Mouse (Mus musculus) heart, embryonic 12.5 days (tissue): ENCODE results near the gene Themis. TPM values are rescaled to one million over a fixed set of nuclear protein-coding genes. Genes with fewer than 3 reads are reported as not detected.

Experiments used
- ATAC-seq: fragments of 200-750 bp; cut with Nextera tagmentation; 2 replicates; pipeline ENCODE4 v1.8.0; 2017; ENCODE audit warnings: moderate TSS enrichment, moderate library complexity; ENCODE audit not compliant: insufficient number of reproducible peaks, low FRiP score
- H3K27ac ChIP-seq: fragments of 300-500 bp; sonication (generic); 2 replicates; pipeline ENCODE4 v1.5.1; 2016; ENCODE audit warnings: mild to moderate bottlenecking, moderate library complexity; ENCODE audit not compliant: poor library complexity, severe bottlenecking
- H3K27me3 ChIP-seq: fragments of 300-500 bp; sonication (generic); replicated peaks from 2 replicates; pipeline ENCODE4 v1.6.1; 2016; ENCODE audit warnings: mild to moderate bottlenecking, moderate library complexity
- H3K36me3 ChIP-seq: fragments of 300-500 bp; sonication (generic); 2 replicates; pipeline ENCODE4 v1.6.1; 2016; ENCODE audit warnings: mild to moderate bottlenecking, moderate library complexity
- H3K4me1 ChIP-seq: fragments of 300-500 bp; sonication (generic); replicated peaks from 2 replicates; pipeline ENCODE4 v1.6.1; 2016; ENCODE audit warnings: mild to moderate bottlenecking
- H3K4me2 ChIP-seq: fragments of 300-500 bp; sonication (generic); 2 replicates; pipeline ENCODE4 v1.6.1; 2016; ENCODE audit warnings: mild to moderate bottlenecking, moderate library complexity
- H3K4me3 ChIP-seq: fragments of 300-500 bp; sonication (generic); 2 replicates; pipeline ENCODE4 v1.5.1; 2016; ENCODE audit warnings: mild to moderate bottlenecking
- H3K9ac ChIP-seq: fragments of 300-500 bp; sonication (generic); 2 replicates; pipeline ENCODE4 v1.6.1; 2016; ENCODE audit warnings: mild to moderate bottlenecking, moderate library complexity
- H3K9me3 ChIP-seq: fragments of 300-500 bp; sonication (generic); replicated peaks from 2 replicates; pipeline ENCODE4 v1.6.1; 2016; ENCODE audit warnings: mild to moderate bottlenecking, moderate library complexity
- WGBS: fragments of 180-500 bp; shearing (Covaris S2); methylation state at CpG from one replicate; pipeline ENCODE4 v1.1.7; 2016; 5-methylcytosine and 5-hydroxymethylcytosine counted together
- polyA plus RNA-seq: library from polyadenylated mRNA; unstranded; fragments of >200 nt; fragmentation: Nextera tagmentation; extraction: Ambion mirVana; gene quantifications from 2 replicates; pipeline ENCODE4 v1.2.1, GENCODE M21; 2016

The Themis gene
- polyA plus RNA-seq, 1 experiment from 2014 or later, result not detected

DNA sequence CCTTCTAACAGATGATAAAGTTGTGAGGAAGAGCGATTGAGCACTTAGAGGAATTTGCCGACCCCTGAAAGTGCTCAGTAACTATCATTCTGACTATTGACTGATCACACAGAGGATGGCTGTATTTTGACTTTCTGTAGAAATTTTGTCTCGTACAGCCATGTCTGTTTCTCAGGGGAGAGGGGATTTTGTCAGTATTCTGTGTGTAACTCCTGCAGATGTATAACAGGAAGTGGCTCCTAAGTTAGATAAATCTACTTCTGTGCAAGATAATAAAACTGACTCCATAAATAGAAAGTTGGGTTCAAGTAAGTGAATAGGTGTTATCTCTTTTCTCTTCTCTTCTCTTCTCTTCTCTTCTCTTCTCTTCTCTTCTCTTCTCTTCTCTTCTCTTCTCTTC, 137.0 kb downstream of the Themis start:
- Histone ChIP-seq H3K27me3 (no peaks in the 10 kb centered on the region), H3K9ac (no peak overlapping the region)
- ATAC-seq, result no peak

GRCm38 (mm10) chr10:28811928-28812570, 143.9 kb downstream of the Themis start:
- Histone ChIP-seq H3K4me1 (no peaks in the 10 kb centered on the region), H3K36me3 (no peaks in the 10 kb centered on the region), H3K4me3 (no peak overlapping the region), H3K9me3 (no peaks in the 10 kb centered on the region), H3K4me2 (no peak overlapping the region), H3K27ac (no peak overlapping the region), H3K9ac (no peak overlapping the region), H3K27me3 (no peaks in the 10 kb centered on the region)
- 82% methylated on average over 5 of the region's 5 CpGs for WGBS
- no peak for ATAC-seq

More for the DNA sequence above, 137.0 kb downstream of the Themis start:
- H3K9me3 ChIP-seq, result no peaks in the 10 kb centered on the region
- H3K36me3 ChIP-seq, result no peaks in the 10 kb centered on the region
- no peak overlapping the region for H3K4me2 ChIP-seq
- WGBS, result 58% methylated on average over 3 of the region's 3 CpGs
- H3K4me3 ChIP-seq, result no peak overlapping the region
- H3K27ac ChIP-seq, result no peak overlapping the region
- H3K4me1 ChIP-seq, result no peaks in the 10 kb centered on the region

- no peak overlapping the region for H3K4me3 ChIP-seq
- ATAC-seq, result no peak
- no peaks in the 10 kb centered on the region for H3K9me3 ChIP-seq
- no peak overlapping the region for H3K4me2 ChIP-seq
- no peaks in the 10 kb centered on the region for H3K36me3 ChIP-seq
- H3K27me3 ChIP-seq, result no peaks in the 10 kb centered on the region
- H3K4me1 ChIP-seq, result no peaks in the 10 kb centered on the region
- H3K9ac ChIP-seq, result no peak overlapping the region
- H3K27ac ChIP-seq, result no peak overlapping the region
These were observed 144.4 kb downstream of the Themis start for GRCm38 (mm10) chr10:28812571-28812936.

GRCm38 (mm10) chr10:28816160-28816559, 148.0 kb downstream of the Themis start:
- Histone ChIP-seq H3K9ac (no peak overlapping the region), H3K9me3 (no peaks in the 10 kb centered on the region; the same call in 1 of the 2 replicates), H3K36me3 (no peaks in the 10 kb centered on the region), H3K4me1 (no peaks in the 10 kb centered on the region), H3K4me3 (no peak overlapping the region), H3K27ac (no peak overlapping the region), H3K27me3 (no peaks in the 10 kb centered on the region), H3K4me2 (no peak overlapping the region)
- 69% methylated on average over 4 of the region's 4 CpGs for WGBS
- ATAC-seq, result no peak

DNA sequence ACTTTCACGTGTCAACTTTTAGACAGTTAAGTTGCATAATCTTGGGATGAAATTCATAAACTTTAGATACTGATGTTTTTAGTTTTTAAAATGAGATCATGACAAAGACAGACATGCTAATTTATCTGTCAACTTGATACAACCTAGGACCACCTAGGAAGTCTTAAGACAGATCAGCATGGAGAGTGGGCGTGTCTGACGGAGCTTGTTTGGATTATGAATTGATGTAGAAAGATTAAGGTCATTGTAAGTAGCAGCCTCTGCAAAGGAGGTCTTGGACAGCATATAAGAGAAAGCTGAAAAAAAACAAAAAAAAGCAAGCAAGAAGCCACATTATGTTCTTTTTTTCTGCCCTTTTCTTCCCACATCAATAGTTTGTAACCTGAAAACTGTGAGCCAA, 154.2 kb downstream of the Themis start:
- no peaks in the 10 kb centered on the region for H3K36me3 ChIP-seq
- no peak overlapping the region for H3K9ac ChIP-seq
- ATAC-seq, result no peak
- H3K27ac ChIP-seq, result no peak overlapping the region
- 83% methylated on average over 3 of the region's 3 CpGs for WGBS
- no peaks in the 10 kb centered on the region for H3K4me1 ChIP-seq
- H3K27me3 ChIP-seq, result no peaks in the 10 kb centered on the region
- H3K4me2 ChIP-seq, result no peak overlapping the region
- no peaks in the 10 kb centered on the region; the same call in 1 of the 2 replicates for H3K9me3 ChIP-seq
- H3K4me3 ChIP-seq, result no peak overlapping the region

DNA sequence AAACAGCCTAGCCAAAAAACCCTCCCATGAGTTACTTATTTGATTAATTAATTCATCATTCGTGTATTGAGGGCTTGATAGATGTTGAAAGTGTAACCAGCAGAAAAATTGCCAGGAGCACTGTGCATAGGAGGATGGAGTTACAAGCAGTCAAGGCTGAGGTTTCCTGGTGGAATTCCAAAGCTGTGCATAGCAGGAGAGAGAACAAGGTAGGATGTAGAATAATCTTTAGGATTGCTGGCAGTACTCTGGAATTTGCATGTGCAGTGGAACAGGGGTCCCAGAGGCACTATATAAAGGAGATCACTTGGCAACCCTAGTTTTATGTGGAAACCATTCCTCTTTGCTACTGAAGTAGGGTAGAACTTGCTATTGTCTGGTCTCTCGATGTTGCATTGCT, 174.4 kb downstream of the Themis start:
- 58% methylated on average over 2 of the region's 2 CpGs for WGBS
- Histone ChIP-seq H3K9me3 (no peaks in the 10 kb centered on the region), H3K27me3 (no peaks in the 10 kb centered on the region), H3K9ac (no peak overlapping the region), H3K27ac (no peak overlapping the region), H3K36me3 (no peaks in the 10 kb centered on the region), H3K4me3 (no peak overlapping the region), H3K4me2 (no peak overlapping the region), H3K4me1 (no peaks in the 10 kb centered on the region)
- ATAC-seq, result no peak

- WGBS, result 23% methylated on average over 7 of the region's 7 CpGs
- ATAC-seq, result no peak
These were observed 175.9 kb downstream of the Themis start for GRCm38 (mm10) chr10:28843755-28844717.

DNA sequence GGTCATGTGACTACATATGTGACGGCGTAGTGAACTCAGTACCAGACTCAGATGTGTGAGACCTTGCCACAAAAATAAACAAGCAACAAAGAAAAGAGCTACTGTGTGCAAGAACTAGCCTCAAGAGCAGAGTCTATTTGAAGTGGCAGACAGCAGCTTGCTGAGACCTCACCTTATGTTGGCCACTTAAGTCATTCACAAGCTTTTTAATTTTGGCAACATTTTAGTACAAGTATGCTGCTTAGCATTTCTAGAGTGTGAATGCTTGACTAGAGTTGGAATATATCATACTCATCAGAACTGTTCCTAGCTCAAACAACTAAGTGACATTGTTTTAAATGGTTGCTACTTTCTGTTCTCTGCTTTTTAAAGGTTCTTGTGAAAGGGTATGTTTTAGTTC, 188.0 kb downstream of the Themis start:
- WGBS, result 84% methylated on average over 2 of the region's 2 CpGs
- Histone ChIP-seq H3K9ac (no peak overlapping the region), H3K9me3 (no peaks in the 10 kb centered on the region), H3K4me1 (no peaks in the 10 kb centered on the region), H3K36me3 (no peaks in the 10 kb centered on the region), H3K4me3 (no peak overlapping the region), H3K4me2 (no peak overlapping the region), H3K27me3 (no peaks in the 10 kb centered on the region), H3K27ac (no peak overlapping the region)
- ATAC-seq, result no peak

More at GRCm38 (mm10) chr10:28843755-28844717, 175.9 kb downstream of the Themis start:
- no peak overlapping the region for H3K27ac ChIP-seq
- H3K4me2 ChIP-seq, result no peak overlapping the region
- no peaks in the 10 kb centered on the region for H3K27me3 ChIP-seq
- no peak overlapping the region for H3K9ac ChIP-seq
- no peaks in the 10 kb centered on the region for H3K4me1 ChIP-seq
- no peaks in the 10 kb centered on the region for H3K36me3 ChIP-seq
- H3K9me3 ChIP-seq, result no peaks in the 10 kb centered on the region
- no peak overlapping the region for H3K4me3 ChIP-seq

DNA sequence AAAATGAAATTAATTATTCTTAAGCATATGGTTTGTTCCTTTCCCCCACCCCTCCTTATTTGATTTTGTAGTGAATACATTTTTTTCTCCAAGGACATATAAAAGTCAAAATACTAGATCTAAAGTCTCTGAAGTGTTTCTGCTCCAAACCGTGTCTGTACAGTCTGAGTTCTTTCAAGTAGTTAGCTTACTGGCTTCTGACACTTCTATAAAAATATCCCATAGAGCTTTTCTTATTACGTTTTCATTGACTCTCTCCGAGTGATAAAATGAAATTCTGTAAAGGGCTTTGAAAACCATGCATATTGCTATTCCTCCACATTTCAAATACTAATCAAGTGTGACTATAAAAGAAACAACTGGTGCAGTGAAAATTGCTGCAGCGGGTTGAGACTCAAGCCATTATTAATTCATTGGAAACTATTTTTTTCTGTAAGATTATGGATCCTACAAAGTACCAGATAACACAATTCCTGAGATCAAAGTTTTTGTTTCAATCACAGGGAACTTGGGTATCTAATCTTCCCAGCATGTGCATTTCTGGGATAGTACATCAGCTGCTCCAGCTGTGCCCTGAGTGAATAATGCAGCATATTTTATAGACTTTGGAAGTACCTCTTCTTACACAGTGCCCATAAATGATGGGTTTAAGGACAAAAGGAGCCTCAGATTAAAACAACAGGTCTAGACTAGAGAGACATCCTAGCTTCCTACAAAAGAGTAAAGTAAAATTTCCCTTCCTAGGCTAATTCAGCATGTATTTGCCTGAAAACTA, 202.6 kb downstream of the Themis start:
- peaks cover 3% of the 10 kb centered on the region; the same call in 1 of the 2 replicates for H3K4me1 ChIP-seq
- no peaks in the 10 kb centered on the region for H3K27me3 ChIP-seq
- H3K4me2 ChIP-seq, result no peak overlapping the region
- H3K27ac ChIP-seq, result no peak overlapping the region
- no peak overlapping the region for H3K4me3 ChIP-seq
- no peaks in the 10 kb centered on the region for H3K9me3 ChIP-seq
- 74% methylated on average over 4 of the region's 4 CpGs for WGBS
- no peaks in the 10 kb centered on the region for H3K36me3 ChIP-seq
- ATAC-seq, result no peak
- no peak overlapping the region for H3K9ac ChIP-seq

GRCm38 (mm10) chr10:28874605-28875004, 206.4 kb downstream of the Themis start:
- no peak for ATAC-seq
- no peak overlapping the region for H3K4me3 ChIP-seq

GRCm38 (mm10) chr10:28887643-28888042, 219.5 kb downstream of the Themis start:
- H3K4me3 ChIP-seq, result no peak overlapping the region
- ATAC-seq, result no peak
- H3K36me3 ChIP-seq, result no peaks in the 10 kb centered on the region
- H3K27me3 ChIP-seq, result no peaks in the 10 kb centered on the region
- no peak overlapping the region for H3K9ac ChIP-seq
- no peak overlapping the region for H3K4me2 ChIP-seq
- no peak overlapping the region for H3K27ac ChIP-seq
- no peaks in the 10 kb centered on the region for H3K9me3 ChIP-seq
- no peaks in the 10 kb centered on the region for H3K4me1 ChIP-seq
- WGBS, result 58% methylated on average over 1 of the region's 1 CpGs

More at GRCm38 (mm10) chr10:28874605-28875004, 206.4 kb downstream of the Themis start:
- no peaks in the 10 kb centered on the region for H3K36me3 ChIP-seq
- no peak overlapping the region for H3K4me2 ChIP-seq
- H3K4me1 ChIP-seq, result peaks cover 3% of the 10 kb centered on the region; the same call in 1 of the 2 replicates
- WGBS, result 45% methylated on average over 4 of the region's 4 CpGs
- H3K9me3 ChIP-seq, result no peaks in the 10 kb centered on the region
- H3K27ac ChIP-seq, result no peak overlapping the region
- no peak overlapping the region for H3K9ac ChIP-seq
- no peaks in the 10 kb centered on the region for H3K27me3 ChIP-seq
